Mouse (Mus musculus) lung, postnatal 0 days (tissue): ENCODE data around the gene Pcdh7. TPM values are rescaled to one million over a fixed set of nuclear protein-coding genes. Genes with fewer than 3 reads are reported as not detected.

Experiments
- ATAC-seq: fragments of 200-750 bp; cut with Nextera tagmentation; 2 replicates; pipeline ENCODE4 v1.8.0; 2017; ENCODE audit warnings: moderate library complexity
- DNase-seq: peaks from one replicate; pipeline ENCODE4 v3.0.0-alpha.2; 2016; ENCODE audit warnings: low spot score
- H3K27ac ChIP-seq: fragments of 300-500 bp; sonication (generic); 2 replicates; pipeline ENCODE4 v1.5.1; 2014; ENCODE audit warnings: antibody characterized with exemption, mild to moderate bottlenecking, low read length, mixed read lengths
- H3K27me3 ChIP-seq: fragments of 300-500 bp; sonication (generic); replicated peaks from 2 replicates; pipeline ENCODE4 v1.6.1; 2014; ENCODE audit warnings: low read length, mixed read lengths; ENCODE audit not compliant: insufficient read depth
- H3K36me3 ChIP-seq: fragments of 300-500 bp; sonication (generic); 2 replicates; pipeline ENCODE4 v1.6.1; 2014; ENCODE audit warnings: low read length, mixed read lengths; ENCODE audit not compliant: insufficient read depth
- H3K4me1 ChIP-seq: fragments of 300-500 bp; sonication (generic); 2 replicates; pipeline ENCODE4 v1.6.1; 2014; ENCODE audit warnings: antibody characterized with exemption, low read depth, low read length, mixed read lengths; ENCODE audit not compliant: insufficient read depth
- H3K4me2 ChIP-seq: fragments of 300-500 bp; sonication (generic); replicated peaks from 2 replicates; pipeline ENCODE4 v1.6.1; 2014; ENCODE audit warnings: low read depth, mild to moderate bottlenecking, low read length, moderate library complexity, mixed read lengths
- H3K4me3 ChIP-seq: fragments of 300-500 bp; sonication (generic); 2 replicates; pipeline ENCODE4 v1.5.1; 2014; ENCODE audit warnings: low read depth, low read length
- H3K9ac ChIP-seq: fragments of 300-500 bp; sonication (generic); replicated peaks from 2 replicates; pipeline ENCODE4 v1.6.1; 2014; ENCODE audit warnings: low read depth, mild to moderate bottlenecking
- H3K9me3 ChIP-seq: fragments of 300-500 bp; sonication (generic); 2 replicates; pipeline ENCODE4 v1.6.1; 2016; ENCODE audit warnings: low read length, mixed read lengths
- CTCF ChIP-seq: IDR thresholded peaks from 2 replicates; pipeline ENCODE4 v1.5.1; 2016; ENCODE audit warnings: antibody characterized with exemption, mild to moderate bottlenecking
- EP300 ChIP-seq: IDR thresholded peaks from 2 replicates; pipeline ENCODE4 v1.6.1; 2016; ENCODE audit warnings: antibody characterized with exemption, mild to moderate bottlenecking, control low read depth
- WGBS: fragments of 180-500 bp; shearing (Covaris S2); extraction: QIAGEN DNeasy Blood & Tissue Kit; methylation state at CpG from one replicate; pipeline ENCODE4 v1.1.7; 2014; 5-methylcytosine and 5-hydroxymethylcytosine counted together
- polyA plus RNA-seq: library from polyadenylated mRNA; unstranded; fragments of >200 nt; fragmentation: Nextera tagmentation; extraction: Ambion mirVana; gene quantifications from 2 replicates; pipeline ENCODE4 v1.2.1, GENCODE M21; 2015

Gene Pcdh7
- polyA plus RNA-seq, 1 experiment from 2014 or later: 1.2 TPM

DNA sequence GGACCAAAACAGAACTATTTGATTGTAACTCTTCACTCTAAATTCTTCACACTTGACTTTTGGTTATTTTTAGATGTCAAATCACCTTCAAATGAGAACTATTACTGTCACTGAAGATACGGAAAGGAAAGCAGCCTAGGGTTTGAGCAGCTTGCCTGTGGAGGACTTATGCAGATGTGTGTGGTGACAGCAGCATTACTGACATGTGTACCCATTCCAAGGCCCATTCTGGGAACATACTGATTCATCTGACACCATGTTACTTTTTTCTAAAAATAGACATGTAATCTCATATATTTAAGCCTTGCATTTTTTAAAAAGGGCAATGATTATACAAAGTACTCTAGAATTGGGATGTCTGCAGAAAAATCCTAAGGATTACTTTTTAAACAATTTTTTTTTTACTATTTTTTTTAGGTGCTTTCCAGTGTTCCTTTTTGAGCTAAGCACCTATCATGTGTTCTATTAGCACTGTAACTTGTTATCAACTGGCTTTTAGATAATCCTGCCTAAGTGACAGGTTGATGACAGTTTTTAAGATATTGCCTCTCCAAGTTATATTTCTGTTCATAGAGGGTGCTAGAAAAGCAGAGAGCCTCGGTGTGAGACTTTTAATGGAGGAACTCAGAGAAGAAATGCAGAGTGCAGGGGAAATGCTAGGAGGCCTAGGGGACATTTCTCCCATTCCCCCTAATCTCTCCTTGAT lies 26.3 kb downstream of the Pcdh7 start:
- Histone ChIP-seq H3K4me2 (no peak overlapping the region), H3K36me3 (no peaks in the 10 kb centered on the region), H3K27ac (no peak overlapping the region), H3K9ac (no peak overlapping the region), H3K4me1 (no peaks in the 10 kb centered on the region), H3K27me3 (no peaks in the 10 kb centered on the region), H3K9me3 (no peaks in the 10 kb centered on the region), H3K4me3 (no peak overlapping the region)
- DNase-seq (no peak), ATAC-seq (no peak)
- no peak for TF ChIP-seq EP300
- no peak for TF ChIP-seq CTCF
- WGBS: 60% methylated on average over 2 of the region's 2 CpGs

GRCm38 (mm10) chr5:57745879-57746278 lies 28.1 kb downstream of the Pcdh7 start:
- no peak for DNase-seq
- Histone ChIP-seq H3K36me3 (no peaks in the 10 kb centered on the region), H3K27ac (no peak overlapping the region), H3K9me3 (no peaks in the 10 kb centered on the region), H3K4me2 (no peak overlapping the region), H3K4me3 (no peak overlapping the region), H3K9ac (no peak overlapping the region), H3K27me3 (no peaks in the 10 kb centered on the region), H3K4me1 (no peaks in the 10 kb centered on the region)
- no peak for ATAC-seq
- 63% methylated on average over 1 of the region's 1 CpGs for WGBS
- no peak for TF ChIP-seq CTCF
- no peak for TF ChIP-seq EP300

DNA sequence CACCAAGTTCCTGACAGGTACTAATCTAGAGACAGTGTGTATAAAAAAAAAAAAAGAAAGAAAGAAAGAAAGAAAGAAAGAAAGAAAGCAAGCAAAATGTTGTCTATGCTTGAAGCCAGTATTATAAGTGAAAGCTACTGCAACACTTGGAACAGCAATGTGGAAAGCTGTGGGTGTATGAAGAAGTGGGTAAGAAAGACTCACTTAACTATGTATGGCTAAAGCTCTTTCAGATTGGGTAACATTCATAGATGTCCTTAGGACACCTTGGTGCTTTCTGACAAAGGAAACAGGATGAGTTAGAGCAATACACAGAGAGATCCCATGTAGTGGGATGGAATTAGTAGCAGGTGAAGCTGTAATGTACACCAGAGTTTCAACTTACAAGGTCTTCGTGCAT lies 32.6 kb downstream of the Pcdh7 start:
- DNase-seq (no peak), ATAC-seq (no peak)
- TF ChIP-seq CTCF (no peak), EP300 (no peak)
- no peaks in the 10 kb centered on the region for H3K9me3 ChIP-seq
- 86% methylated on average over 1 of the region's 1 CpGs for WGBS
- no peak overlapping the region for H3K4me2 ChIP-seq
- H3K4me3 ChIP-seq: no peak overlapping the region
- H3K36me3 ChIP-seq: no peaks in the 10 kb centered on the region
- H3K9ac ChIP-seq: no peak overlapping the region
- no peaks in the 10 kb centered on the region for H3K27me3 ChIP-seq
- H3K27ac ChIP-seq: no peak overlapping the region
- H3K4me1 ChIP-seq: no peaks in the 10 kb centered on the region

- ATAC-seq (peak; percentile 41), DNase-seq (peak; percentile 22)
- no peak overlapping the region for H3K4me2 ChIP-seq
- WGBS: 24% methylated on average over 1 of the region's 1 CpGs
- no peaks in the 10 kb centered on the region for H3K4me1 ChIP-seq
- no peaks in the 10 kb centered on the region for H3K36me3 ChIP-seq
- H3K9ac ChIP-seq: no peak overlapping the region
- no peak for TF ChIP-seq EP300
- TF ChIP-seq CTCF: no peak
- H3K27me3 ChIP-seq: no peaks in the 10 kb centered on the region
- no peaks in the 10 kb centered on the region for H3K9me3 ChIP-seq
- no peak overlapping the region for H3K4me3 ChIP-seq
- H3K27ac ChIP-seq: no peak overlapping the region
Observed at GRCm38 (mm10) chr5:57755791-57756190, 38.0 kb downstream of the Pcdh7 start.

DNA sequence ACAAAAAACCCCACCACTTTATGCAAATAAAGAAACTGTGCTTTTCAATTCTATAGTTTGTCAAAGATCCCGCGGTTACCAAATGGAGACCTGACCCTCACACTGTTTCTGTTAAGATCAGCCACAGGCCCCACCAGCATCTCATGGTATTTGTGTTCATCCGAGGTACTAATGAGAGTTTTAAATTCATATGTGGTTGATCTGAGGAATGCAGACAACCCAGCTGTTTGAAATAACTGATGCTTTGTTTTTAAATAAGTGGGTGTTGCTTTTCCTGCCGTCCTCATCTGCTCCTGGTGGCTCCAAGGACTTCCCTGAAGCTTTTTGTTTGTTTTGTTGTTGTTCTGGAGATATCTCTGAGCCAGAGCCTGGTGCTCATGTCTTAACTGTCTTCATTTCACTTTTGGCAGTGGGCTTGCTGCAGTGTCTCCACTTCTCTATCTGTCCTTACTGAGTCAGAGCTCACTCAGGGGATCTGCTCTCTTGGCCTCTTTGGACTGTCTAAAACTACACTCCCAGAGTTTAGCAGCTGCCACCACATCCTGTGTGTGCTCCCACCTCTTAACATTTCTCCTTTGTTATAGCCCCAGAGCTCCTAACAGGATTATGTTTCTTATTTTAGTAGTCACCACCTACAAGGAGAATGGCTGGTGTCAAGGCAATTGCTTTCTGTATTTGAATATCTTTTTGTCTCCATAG lies 39.1 kb downstream of the Pcdh7 start:
- H3K4me1 ChIP-seq: no peaks in the 10 kb centered on the region
- DNase-seq: no peak
- no peak overlapping the region for H3K4me2 ChIP-seq
- no peak for ATAC-seq
- H3K27me3 ChIP-seq: no peaks in the 10 kb centered on the region
- no peaks in the 10 kb centered on the region for H3K36me3 ChIP-seq
- no peak overlapping the region for H3K4me3 ChIP-seq
- no peak overlapping the region for H3K27ac ChIP-seq
- TF ChIP-seq CTCF (no peak), EP300 (no peak)
- WGBS: 39% methylated on average over 4 of the region's 4 CpGs
- no peak overlapping the region for H3K9ac ChIP-seq
- no peaks in the 10 kb centered on the region for H3K9me3 ChIP-seq

DNA sequence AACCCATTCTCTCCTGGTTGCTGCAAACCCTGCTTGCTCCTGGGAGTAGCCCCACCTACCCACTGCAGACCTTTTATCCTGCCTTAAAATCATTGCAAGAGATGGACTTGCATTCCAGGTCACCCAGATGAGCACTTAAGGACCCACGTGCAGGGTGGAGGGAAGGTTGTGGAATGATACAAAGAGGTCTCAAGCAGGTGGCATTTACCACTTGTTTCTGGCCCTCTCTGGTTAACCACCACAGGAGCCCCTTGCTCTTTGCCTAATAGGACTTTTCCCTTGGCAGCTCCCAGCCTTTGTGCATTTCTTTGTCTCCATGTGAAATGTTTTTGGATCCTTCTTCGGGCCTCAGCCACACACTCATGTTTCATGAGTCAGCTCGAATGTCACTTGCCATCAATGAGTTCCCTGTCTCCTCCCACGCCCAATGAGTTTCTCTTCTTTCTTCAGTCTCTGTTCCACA lies 39.7 kb downstream of the Pcdh7 start:
- Histone ChIP-seq H3K4me1 (no peaks in the 10 kb centered on the region), H3K4me3 (no peak overlapping the region), H3K36me3 (no peaks in the 10 kb centered on the region), H3K4me2 (no peak overlapping the region), H3K27me3 (no peaks in the 10 kb centered on the region), H3K9ac (no peak overlapping the region), H3K27ac (no peak overlapping the region), H3K9me3 (no peaks in the 10 kb centered on the region)
- WGBS: 27% methylated on average over 4 of the region's 4 CpGs
- ATAC-seq (no peak), DNase-seq (no peak)
- TF ChIP-seq CTCF: no peak
- no peak for TF ChIP-seq EP300
